ENCODE assay signal across 7 mouse cellular contexts in the genomic region with DNA sequence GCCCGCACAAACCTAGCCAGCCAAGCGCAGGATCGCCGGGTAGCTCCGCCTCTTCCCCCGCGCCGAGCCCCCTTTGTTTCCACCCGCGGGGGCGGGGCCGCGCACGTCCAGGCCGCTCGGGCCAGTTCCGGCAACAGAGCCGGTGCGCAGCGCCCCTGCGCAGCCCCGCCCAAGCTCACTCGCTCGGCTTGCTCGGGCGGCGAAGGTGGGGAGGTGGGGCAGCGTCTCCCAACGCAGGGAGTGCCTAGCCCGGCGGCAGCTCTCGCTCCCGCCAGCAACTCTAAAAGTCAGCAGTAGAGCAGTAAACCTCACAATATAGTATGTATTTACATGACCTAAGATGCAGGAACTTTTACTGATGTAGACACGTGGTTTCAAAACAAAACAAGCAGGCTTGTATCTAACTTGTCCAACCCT.
DNase-seq lines count a peak whose midpoint lies in the region; ATAC-seq and TF ChIP-seq lines count a peak whose summit lies in the region.

No protein-coding gene starts in this region.

- TF ChIP-seq CTCF in intestine, postnatal 0 days (IDR thresholded peaks at IDR 0.05; ENCODE audit: low read depth): no peak
- TF ChIP-seq CTCF in small intestine, adult 2 months (IDR thresholded peaks at IDR 0.05; ENCODE audit: extremely low read depth, insufficient read length, insufficient replicate concordance, low read depth, low read length): no peak

- peak; percentile 89 for ATAC-seq in intestine, postnatal 0 days
- peak; percentile 84 for ATAC-seq in midbrain, embryonic 12.5 days (ENCODE audit: low FRiP score, low read depth)

- H3K27me3 ChIP-seq in intestine, postnatal 0 days (replicated peaks; ENCODE audit: control insufficient read depth, insufficient read depth, low read length): no peaks in the 10 kb centered on the region
- no peaks in the 10 kb centered on the region for H3K27me3 ChIP-seq in midbrain, embryonic 12.5 days
- no peaks in the 10 kb centered on the region for H3K27me3 ChIP-seq in small intestine, adult 2 months (ENCODE audit: control insufficient read depth, insufficient read depth, low read length)

- under 1% methylated on average over 26 of the region's 34 CpGs for WGBS in intestine, postnatal 0 days
- WGBS in midbrain, embryonic 12.5 days: under 1% methylated on average over 25 of the region's 34 CpGs
- WGBS in small intestine, adult 2 months: under 1% methylated on average over 27 of the region's 34 CpGs

- no peaks in the 10 kb centered on the region for H3K36me3 ChIP-seq in intestine, postnatal 0 days (ENCODE audit: control insufficient read depth, insufficient read depth)
- H3K36me3 ChIP-seq in midbrain, embryonic 12.5 days: no peaks in the 10 kb centered on the region
- H3K36me3 ChIP-seq in small intestine, adult 2 months (ENCODE audit: control insufficient read depth, insufficient read depth, low read length): no peaks in the 10 kb centered on the region

- H3K9me3 ChIP-seq in intestine, postnatal 0 days (ENCODE audit: control insufficient read depth): no peaks in the 10 kb centered on the region
- no peaks in the 10 kb centered on the region for H3K9me3 ChIP-seq in midbrain, embryonic 12.5 days

- intact Hi-C loops in left cerebral cortex, postnatal 4 days (cut with DNase I): no loop called here

- H3K27ac ChIP-seq in intestine, postnatal 0 days (ENCODE audit: low read depth, low read length): peak overlapping the region; percentile 36; the same call in 1 of the 2 replicates
- peak overlapping the region; percentile 21; the same call in 1 of the 2 replicates for H3K27ac ChIP-seq in midbrain, embryonic 12.5 days (replicated peaks)
- H3K27ac ChIP-seq in small intestine, adult 2 months (ENCODE audit: insufficient read depth, low read depth, low read length): peak overlapping the region; percentile 64

- H3K4me3 ChIP-seq in intestine, postnatal 0 days (ENCODE audit: low read depth, low read length): peak overlapping the region; percentile 48
- H3K4me3 ChIP-seq in midbrain, embryonic 12.5 days: peak overlapping the region; percentile 41
- H3K4me3 ChIP-seq in small intestine, adult 2 months (ENCODE audit: low read depth, low read length): peak overlapping the region; percentile 60

- no peaks in the 10 kb centered on the region; the same call in 1 of the 2 replicates for H3K4me1 ChIP-seq in intestine, postnatal 0 days (replicated peaks; ENCODE audit: control insufficient read depth, insufficient read depth, low read length)
- H3K4me1 ChIP-seq in midbrain, embryonic 12.5 days: peaks cover 26% of the 10 kb centered on the region
- peaks cover 3% of the 10 kb centered on the region; the same call in 1 of the 2 replicates for H3K4me1 ChIP-seq in small intestine, adult 2 months (ENCODE audit: control insufficient read depth, insufficient read depth, insufficient read length, low read length)

- H3K9ac ChIP-seq in intestine, postnatal 0 days (ENCODE audit: low read depth, low read length): no peak overlapping the region; the same call in 1 of the 2 replicates
- 0 out of 2 replicates have a peak overlapping the region, but pooled peaks have one; percentile 11 for H3K9ac ChIP-seq in midbrain, embryonic 12.5 days (replicated peaks)

- peak; percentile 79 for TF ChIP-seq POLR2A in small intestine, adult 2 months (IDR thresholded peaks at IDR 0.05; ENCODE audit: low read depth, low read length)

- peak overlapping the region; percentile 70 for H3K4me2 ChIP-seq in intestine, postnatal 0 days (replicated peaks; ENCODE audit: low read depth)
- peak overlapping the region; percentile 59 for H3K4me2 ChIP-seq in midbrain, embryonic 12.5 days (replicated peaks)

- peak; percentile 95 for DNase-seq in adrenal gland, adult 8-10 months
- peak; percentile 95 for DNase-seq in embryo, embryonic 9.5 days (ENCODE audit: extremely low spot score)
- peak; percentile 93 to 95 for DNase-seq in gastrocnemius, postnatal 4 days (ENCODE audit: low spot score in 2 of 2)
- DNase-seq in left cerebral cortex, postnatal 4 days: peak; percentile 98

Comparison
In these comparisons a context has a peak if more than half of its experiments do, and no peak if none do; other contexts are left out.
1. Peak in every context shown above with its lines: DNase-seq, ATAC-seq, H3K4me3 ChIP-seq and H3K27ac ChIP-seq.